Mouse (Mus musculus): ENCODE results near the gene Tdp2. TPM values are rescaled to one million over a fixed set of nuclear protein-coding genes. Genes with fewer than 3 reads are reported as not detected.
A peak's percentile ranks its signal among the peaks of the same experiment; 100 is the strongest.

Gene Tdp2
- polyA plus RNA-seq, 1 experiment from 2014 or later: 79.9 TPM

GRCm38 (mm10) chr13:24816125-24817092 is 15.1 kb upstream of the Tdp2 start:
- Histone ChIP-seq H3K9me3 (ENCODE audit: control insufficient read depth, low read length) (no peaks in the 10 kb centered on the region), H3K4me1 (ENCODE audit: control insufficient read depth, insufficient read depth, low read length) (no peaks in the 10 kb centered on the region), H3K4me3 (ENCODE audit: low read length) (no peak overlapping the region), H3K27me3 (ENCODE audit: control insufficient read depth, insufficient read depth, low read length) (no peaks in the 10 kb centered on the region), H3K4me2 (replicated peaks; ENCODE audit: low read depth, low read length) (no peak overlapping the region), H3K36me3 (ENCODE audit: control insufficient read depth, insufficient read depth, low read length) (peaks cover 29% of the 10 kb centered on the region), H3K27ac (ENCODE audit: low read depth, low read length) (no peak overlapping the region), H3K9ac (ENCODE audit: low read depth, low read length) (no peak overlapping the region)
- WGBS: 63% methylated on average over 4 of the region's 4 CpGs
- peak; percentile 81 for ATAC-seq (ENCODE audit: low FRiP score, low TSS enrichment)

- ATAC-seq (ENCODE audit: low FRiP score, low TSS enrichment): no peak
- H3K9ac ChIP-seq (ENCODE audit: low read depth, low read length): no peak overlapping the region
- no peak overlapping the region for H3K27ac ChIP-seq (ENCODE audit: low read depth, low read length)
- no peaks in the 10 kb centered on the region for H3K9me3 ChIP-seq (ENCODE audit: control insufficient read depth, low read length)
- peaks cover 3% of the 10 kb centered on the region; the same call in 1 of the 2 replicates for H3K36me3 ChIP-seq (ENCODE audit: control insufficient read depth, insufficient read depth, low read length)
- H3K4me3 ChIP-seq (ENCODE audit: low read length): no peak overlapping the region
- no peaks in the 10 kb centered on the region for H3K27me3 ChIP-seq (ENCODE audit: control insufficient read depth, insufficient read depth, low read length)
- H3K4me2 ChIP-seq (replicated peaks; ENCODE audit: low read depth, low read length): no peak overlapping the region
- H3K4me1 ChIP-seq (ENCODE audit: control insufficient read depth, insufficient read depth, low read length): no peaks in the 10 kb centered on the region
- 88% methylated on average over 1 of the region's 1 CpGs for WGBS
Measured at GRCm38 (mm10) chr13:24819931-24820330, 11.5 kb upstream of the Tdp2 start.

GRCm38 (mm10) chr13:24822663-24823343 is 8.7 kb upstream of the Tdp2 start:
- H3K27me3 ChIP-seq (ENCODE audit: control insufficient read depth, insufficient read depth, low read length): no peaks in the 10 kb centered on the region
- H3K36me3 ChIP-seq (ENCODE audit: control insufficient read depth, insufficient read depth, low read length): no peaks in the 10 kb centered on the region
- no peak overlapping the region for H3K9ac ChIP-seq (ENCODE audit: low read depth, low read length)
- H3K4me1 ChIP-seq (ENCODE audit: control insufficient read depth, insufficient read depth, low read length): no peaks in the 10 kb centered on the region
- ATAC-seq (ENCODE audit: low FRiP score, low TSS enrichment): no peak
- no peaks in the 10 kb centered on the region for H3K9me3 ChIP-seq (ENCODE audit: control insufficient read depth, low read length)
- H3K4me2 ChIP-seq (replicated peaks; ENCODE audit: low read depth, low read length): no peak overlapping the region
- no peak overlapping the region for H3K27ac ChIP-seq (ENCODE audit: low read depth, low read length)
- WGBS: 85% methylated on average over 16 of the region's 16 CpGs
- H3K4me3 ChIP-seq (ENCODE audit: low read length): no peak overlapping the region

GRCm38 (mm10) chr13:24824647-24825046 is 6.8 kb upstream of the Tdp2 start:
- no peaks in the 10 kb centered on the region for H3K27me3 ChIP-seq (ENCODE audit: control insufficient read depth, insufficient read depth, low read length)
- ATAC-seq (ENCODE audit: low FRiP score, low TSS enrichment): no peak
- WGBS: 91% methylated on average over 4 of the region's 4 CpGs

GRCm38 (mm10) chr13:24825587-24825986 is 5.9 kb upstream of the Tdp2 start:
- H3K36me3 ChIP-seq (ENCODE audit: control insufficient read depth, insufficient read depth, low read length): no peaks in the 10 kb centered on the region
- H3K9ac ChIP-seq (ENCODE audit: low read depth, low read length): no peak overlapping the region
- no peak overlapping the region for H3K27ac ChIP-seq (ENCODE audit: low read depth, low read length)
- no peak for ATAC-seq (ENCODE audit: low FRiP score, low TSS enrichment)
- no peak overlapping the region for H3K4me2 ChIP-seq (replicated peaks; ENCODE audit: low read depth, low read length)
- no peaks in the 10 kb centered on the region for H3K4me1 ChIP-seq (ENCODE audit: control insufficient read depth, insufficient read depth, low read length)
- WGBS: 87% methylated on average over 4 of the region's 4 CpGs
- H3K4me3 ChIP-seq (ENCODE audit: low read length): no peak overlapping the region
- H3K9me3 ChIP-seq (ENCODE audit: control insufficient read depth, low read length): no peaks in the 10 kb centered on the region
- H3K27me3 ChIP-seq (ENCODE audit: control insufficient read depth, insufficient read depth, low read length): no peaks in the 10 kb centered on the region

More at GRCm38 (mm10) chr13:24824647-24825046, 6.8 kb upstream of the Tdp2 start:
- Histone ChIP-seq H3K9ac (ENCODE audit: low read depth, low read length) (no peak overlapping the region), H3K4me1 (ENCODE audit: control insufficient read depth, insufficient read depth, low read length) (no peaks in the 10 kb centered on the region), H3K27ac (ENCODE audit: low read depth, low read length) (no peak overlapping the region), H3K4me3 (ENCODE audit: low read length) (no peak overlapping the region), H3K4me2 (replicated peaks; ENCODE audit: low read depth, low read length) (no peak overlapping the region), H3K9me3 (ENCODE audit: control insufficient read depth, low read length) (no peaks in the 10 kb centered on the region), H3K36me3 (ENCODE audit: control insufficient read depth, insufficient read depth, low read length) (no peaks in the 10 kb centered on the region)

- Histone ChIP-seq H3K9ac (ENCODE audit: low read depth, low read length) (no peak overlapping the region), H3K36me3 (ENCODE audit: control insufficient read depth, insufficient read depth, low read length) (no peaks in the 10 kb centered on the region), H3K9me3 (ENCODE audit: control insufficient read depth, low read length) (no peaks in the 10 kb centered on the region), H3K4me1 (ENCODE audit: control insufficient read depth, insufficient read depth, low read length) (no peaks in the 10 kb centered on the region), H3K27me3 (ENCODE audit: control insufficient read depth, insufficient read depth, low read length) (no peaks in the 10 kb centered on the region), H3K4me3 (ENCODE audit: low read length) (no peak overlapping the region), H3K27ac (ENCODE audit: low read depth, low read length) (no peak overlapping the region), H3K4me2 (replicated peaks; ENCODE audit: low read depth, low read length) (no peak overlapping the region)
- 80% methylated on average over 7 of the region's 7 CpGs for WGBS
- no peak for ATAC-seq (ENCODE audit: low FRiP score, low TSS enrichment)
Measured at GRCm38 (mm10) chr13:24826116-24826515, 5.4 kb upstream of the Tdp2 start.

- Histone ChIP-seq H3K27ac (ENCODE audit: low read depth, low read length) (0 out of 2 replicates have a peak overlapping the region, but pooled peaks have one; percentile 1), H3K4me1 (ENCODE audit: control insufficient read depth, insufficient read depth, low read length) (peaks cover 18% of the 10 kb centered on the region), H3K36me3 (ENCODE audit: control insufficient read depth, insufficient read depth, low read length) (peaks cover 2% of the 10 kb centered on the region; the same call in 1 of the 2 replicates), H3K4me2 (replicated peaks; ENCODE audit: low read depth, low read length) (peak overlapping the region; percentile 57), H3K9me3 (ENCODE audit: control insufficient read depth, low read length) (no peaks in the 10 kb centered on the region), H3K27me3 (ENCODE audit: control insufficient read depth, insufficient read depth, low read length) (no peaks in the 10 kb centered on the region), H3K4me3 (ENCODE audit: low read length) (peak overlapping the region; percentile 95), H3K9ac (ENCODE audit: low read depth, low read length) (peak overlapping the region; percentile 68)
- ATAC-seq (ENCODE audit: low FRiP score, low TSS enrichment): no peak
- WGBS: 3% methylated on average over 20 of the region's 20 CpGs
Measured at GRCm38 (mm10) chr13:24830756-24831352, 625 bp upstream of the Tdp2 start.

- H3K27ac ChIP-seq (ENCODE audit: low read depth, low read length): peak overlapping the region; percentile 92
- peak; percentile 45 for ATAC-seq (ENCODE audit: low FRiP score, low TSS enrichment)
- H3K36me3 ChIP-seq (ENCODE audit: control insufficient read depth, insufficient read depth, low read length): peaks cover 4% of the 10 kb centered on the region; the same call in 1 of the 2 replicates
- H3K4me3 ChIP-seq (ENCODE audit: low read length): peak overlapping the region; percentile 95
- 3% methylated on average over 21 of the region's 21 CpGs for WGBS
- H3K27me3 ChIP-seq (ENCODE audit: control insufficient read depth, insufficient read depth, low read length): no peaks in the 10 kb centered on the region
- H3K4me1 ChIP-seq (ENCODE audit: control insufficient read depth, insufficient read depth, low read length): peaks cover 18% of the 10 kb centered on the region
- peak overlapping the region; percentile 73 for H3K4me2 ChIP-seq (replicated peaks; ENCODE audit: low read depth, low read length)
- H3K9me3 ChIP-seq (ENCODE audit: control insufficient read depth, low read length): no peaks in the 10 kb centered on the region
- H3K9ac ChIP-seq (ENCODE audit: low read depth, low read length): peak overlapping the region; percentile 95
Measured at GRCm38 (mm10) chr13:24832131-24832810, 792 bp downstream of the Tdp2 start.

All from kidney, embryonic 14.5 days (tissue).